Mouse (Mus musculus): ENCODE measurements at regions not wholly inside any gene's neighbourhood (a gene's known extent, or its start where the extent isn't known, plus 50 kb on each side); places are given as distances from the start of the nearest gene placed in this dataset.

- Histone ChIP-seq H3K36me3 (replicated peaks) (no peaks in the 10 kb centered on the region), H3K27me3 (ENCODE audit: insufficient read depth, low read length) (no peaks in the 10 kb centered on the region), H3K9me3 (replicated peaks) (no peaks in the 10 kb centered on the region), H3K4me1 (ENCODE audit: insufficient read depth, low read depth, low read length) (no peaks in the 10 kb centered on the region), H3K4me3 (ENCODE audit: low read depth, low read length) (no peak overlapping the region)
- DNase-seq (ENCODE audit: low spot score): no peak
- ATAC-seq (ENCODE audit: extremely low read depth, insufficient number of reproducible peaks, low FRiP score, poor library complexity, severe bottlenecking): no peak
- TF ChIP-seq CTCF (IDR thresholded peaks at IDR 0.05; ENCODE audit: low read depth, low read length) (no peak), TAL1 (conservative IDR thresholded peaks at IDR 0.05; ENCODE audit: low read depth, low read length) (no peak)
Measured at GRCm38 (mm10) chr15:51271632-51272312, 2612.9 kb upstream of the Gm7489 start.

GRCm38 (mm10) chr15:51285334-51285733 is 2599.4 kb upstream of the Gm7489 start:
- TF ChIP-seq GATA2 (IDR thresholded peaks at IDR 0.05; ENCODE audit: borderline replicate concordance, low read depth, low read length) (no peak), POLR2AphosphoS5 (IDR thresholded peaks at IDR 0.05; ENCODE audit: insufficient replicate concordance, low read depth, low read length) (no peak), CTCF (IDR thresholded peaks at IDR 0.05; ENCODE audit: low read depth, low read length) (no peak), GATA1 (IDR thresholded peaks at IDR 0.05; ENCODE audit: borderline replicate concordance, low read length) (no peak), TAL1 (conservative IDR thresholded peaks at IDR 0.05; ENCODE audit: low read depth, low read length) (no peak)
- no peaks in the 10 kb centered on the region for H3K27me3 ChIP-seq (ENCODE audit: insufficient read depth, low read length)
- DNase-seq (ENCODE audit: low spot score) (no peak), ATAC-seq (ENCODE audit: extremely low read depth, insufficient number of reproducible peaks, low FRiP score, poor library complexity, severe bottlenecking) (no peak)
- H3K4me3 ChIP-seq (ENCODE audit: low read depth, low read length): no peak overlapping the region
- no peaks in the 10 kb centered on the region for H3K9me3 ChIP-seq (replicated peaks)
- no peaks in the 10 kb centered on the region for H3K4me1 ChIP-seq (ENCODE audit: insufficient read depth, low read depth, low read length)
- H3K36me3 ChIP-seq (replicated peaks): no peaks in the 10 kb centered on the region

- Histone ChIP-seq H3K27me3 (ENCODE audit: insufficient read depth, low read length) (no peaks in the 10 kb centered on the region), H3K4me1 (ENCODE audit: insufficient read depth, low read depth, low read length) (no peaks in the 10 kb centered on the region), H3K36me3 (replicated peaks) (no peaks in the 10 kb centered on the region), H3K4me3 (ENCODE audit: low read depth, low read length) (no peak overlapping the region), H3K9me3 (replicated peaks) (no peaks in the 10 kb centered on the region)
- ATAC-seq (ENCODE audit: extremely low read depth, insufficient number of reproducible peaks, low FRiP score, poor library complexity, severe bottlenecking) (no peak), DNase-seq (ENCODE audit: low spot score) (no peak)
- no peak for TF ChIP-seq GATA1 (IDR thresholded peaks at IDR 0.05; ENCODE audit: borderline replicate concordance, low read length)
- no peak for TF ChIP-seq POLR2AphosphoS5 (IDR thresholded peaks at IDR 0.05; ENCODE audit: insufficient replicate concordance, low read depth, low read length)
- no peak for TF ChIP-seq CTCF (IDR thresholded peaks at IDR 0.05; ENCODE audit: low read depth, low read length)
- TF ChIP-seq TAL1 (conservative IDR thresholded peaks at IDR 0.05; ENCODE audit: low read depth, low read length): no peak
- no peak for TF ChIP-seq GATA2 (IDR thresholded peaks at IDR 0.05; ENCODE audit: borderline replicate concordance, low read depth, low read length)
Measured at GRCm38 (mm10) chr15:51286352-51286751, 2598.4 kb upstream of the Gm7489 start.

- no peak for DNase-seq (ENCODE audit: low spot score)
- TF ChIP-seq CTCF (IDR thresholded peaks at IDR 0.05; ENCODE audit: low read depth, low read length) (no peak), GATA1 (IDR thresholded peaks at IDR 0.05; ENCODE audit: borderline replicate concordance, low read length) (no peak), GATA2 (IDR thresholded peaks at IDR 0.05; ENCODE audit: borderline replicate concordance, low read depth, low read length) (no peak), TAL1 (conservative IDR thresholded peaks at IDR 0.05; ENCODE audit: low read depth, low read length) (no peak), POLR2AphosphoS5 (IDR thresholded peaks at IDR 0.05; ENCODE audit: insufficient replicate concordance, low read depth, low read length) (no peak)
Measured at GRCm38 (mm10) chr15:51288911-51289432, 2595.7 kb upstream of the Gm7489 start.

GRCm38 (mm10) chr15:51289916-51290315 is 2594.8 kb upstream of the Gm7489 start:
- DNase-seq (ENCODE audit: low spot score) (no peak), ATAC-seq (ENCODE audit: extremely low read depth, insufficient number of reproducible peaks, low FRiP score, poor library complexity, severe bottlenecking) (no peak)
- Histone ChIP-seq H3K4me3 (ENCODE audit: low read depth, low read length) (no peak overlapping the region), H3K9me3 (replicated peaks) (no peaks in the 10 kb centered on the region), H3K36me3 (replicated peaks) (no peaks in the 10 kb centered on the region), H3K4me1 (ENCODE audit: insufficient read depth, low read depth, low read length) (no peaks in the 10 kb centered on the region), H3K27me3 (ENCODE audit: insufficient read depth, low read length) (no peaks in the 10 kb centered on the region)
- no peak for TF ChIP-seq TAL1 (conservative IDR thresholded peaks at IDR 0.05; ENCODE audit: low read depth, low read length)
- no peak for TF ChIP-seq GATA2 (IDR thresholded peaks at IDR 0.05; ENCODE audit: borderline replicate concordance, low read depth, low read length)
- TF ChIP-seq CTCF (IDR thresholded peaks at IDR 0.05; ENCODE audit: low read depth, low read length): no peak
- TF ChIP-seq POLR2AphosphoS5 (IDR thresholded peaks at IDR 0.05; ENCODE audit: insufficient replicate concordance, low read depth, low read length): no peak
- TF ChIP-seq GATA1 (IDR thresholded peaks at IDR 0.05; ENCODE audit: borderline replicate concordance, low read length): no peak

More at GRCm38 (mm10) chr15:51288911-51289432, 2595.7 kb upstream of the Gm7489 start:
- Histone ChIP-seq H3K4me1 (ENCODE audit: insufficient read depth, low read depth, low read length) (no peaks in the 10 kb centered on the region), H3K36me3 (replicated peaks) (no peaks in the 10 kb centered on the region), H3K9me3 (replicated peaks) (no peaks in the 10 kb centered on the region), H3K4me3 (ENCODE audit: low read depth, low read length) (no peak overlapping the region), H3K27me3 (ENCODE audit: insufficient read depth, low read length) (no peaks in the 10 kb centered on the region)
- ATAC-seq (ENCODE audit: extremely low read depth, insufficient number of reproducible peaks, low FRiP score, poor library complexity, severe bottlenecking): no peak

- Histone ChIP-seq H3K27me3 (ENCODE audit: insufficient read depth, low read length) (no peaks in the 10 kb centered on the region), H3K4me3 (ENCODE audit: low read depth, low read length) (no peak overlapping the region), H3K36me3 (replicated peaks) (no peaks in the 10 kb centered on the region), H3K4me1 (ENCODE audit: insufficient read depth, low read depth, low read length) (no peaks in the 10 kb centered on the region), H3K9me3 (replicated peaks) (no peaks in the 10 kb centered on the region)
- no peak for TF ChIP-seq POLR2AphosphoS5 (IDR thresholded peaks at IDR 0.05; ENCODE audit: insufficient replicate concordance, low read depth, low read length)
- no peak for TF ChIP-seq GATA1 (IDR thresholded peaks at IDR 0.05; ENCODE audit: borderline replicate concordance, low read length)
- no peak for TF ChIP-seq GATA2 (IDR thresholded peaks at IDR 0.05; ENCODE audit: borderline replicate concordance, low read depth, low read length)
- no peak for TF ChIP-seq TAL1 (conservative IDR thresholded peaks at IDR 0.05; ENCODE audit: low read depth, low read length)
- no peak for TF ChIP-seq CTCF (IDR thresholded peaks at IDR 0.05; ENCODE audit: low read depth, low read length)
- DNase-seq (ENCODE audit: low spot score) (no peak), ATAC-seq (ENCODE audit: extremely low read depth, insufficient number of reproducible peaks, low FRiP score, poor library complexity, severe bottlenecking) (no peak)
Measured at GRCm38 (mm10) chr15:51291183-51291582, 2593.5 kb upstream of the Gm7489 start.
